Mouse (Mus musculus): ENCODE results near the gene Pkn3. TPM values are rescaled to one million over a fixed set of nuclear protein-coding genes. Genes with fewer than 3 reads are reported as not detected.
"Not testable (repeated sequence)": the region's sequence is repeated elsewhere in the genome, so short reads cannot be mapped to it uniquely, and the experiment has no call there.

Gene Pkn3
- polyA plus RNA-seq, 1 experiment: 8.8 TPM

DNA sequence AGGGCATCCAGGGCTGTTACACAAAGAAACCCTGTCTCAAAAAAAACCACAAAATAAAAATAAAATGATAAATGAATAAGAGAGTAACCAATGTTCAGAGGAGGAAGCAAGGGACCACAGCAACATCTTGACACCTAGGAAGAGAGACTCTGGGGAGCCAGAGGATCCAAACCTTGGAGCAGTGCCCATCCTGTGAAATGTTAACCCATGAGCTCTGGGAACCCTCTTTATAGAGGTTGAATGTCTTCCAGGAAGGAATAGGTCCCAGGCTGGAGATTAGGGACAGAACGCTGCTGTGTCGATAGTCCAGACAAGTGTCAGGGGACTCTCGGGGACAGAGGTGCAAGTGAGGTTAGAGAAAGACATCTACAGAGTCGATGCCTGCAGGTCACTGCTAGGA is 42.8 kb downstream of the Pkn3 start:
- H3K36me3 ChIP-seq (ENCODE audit: control insufficient read depth, insufficient read depth, low read length): no peaks in the 10 kb centered on the region
- H3K27me3 ChIP-seq (ENCODE audit: control insufficient read depth, insufficient read depth, low read length): no peaks in the 10 kb centered on the region
- WGBS: 94% methylated on average over 4 of the region's 4 CpGs
- DNase-seq: no peak
- TF ChIP-seq POLR2A (IDR thresholded peaks at IDR 0.05; ENCODE audit: control insufficient read depth, extremely low read depth, insufficient read depth, low read length, poor library complexity) (no peak), CTCF (IDR thresholded peaks at IDR 0.05; ENCODE audit: borderline replicate concordance, control insufficient read depth, extremely low read depth, insufficient read depth, low read length, poor library complexity) (no peak)
- no peak overlapping the region for H3K4me3 ChIP-seq (ENCODE audit: control insufficient read depth, insufficient read depth, low read length)
- H3K4me1 ChIP-seq (replicated peaks; ENCODE audit: control insufficient read depth, insufficient read depth, low read length): peaks cover 31% of the 10 kb centered on the region
- H3K27ac ChIP-seq (ENCODE audit: control insufficient read depth, insufficient read depth, low read length): peak overlapping the region; percentile 44; the same call in 1 of the 2 replicates

DNA sequence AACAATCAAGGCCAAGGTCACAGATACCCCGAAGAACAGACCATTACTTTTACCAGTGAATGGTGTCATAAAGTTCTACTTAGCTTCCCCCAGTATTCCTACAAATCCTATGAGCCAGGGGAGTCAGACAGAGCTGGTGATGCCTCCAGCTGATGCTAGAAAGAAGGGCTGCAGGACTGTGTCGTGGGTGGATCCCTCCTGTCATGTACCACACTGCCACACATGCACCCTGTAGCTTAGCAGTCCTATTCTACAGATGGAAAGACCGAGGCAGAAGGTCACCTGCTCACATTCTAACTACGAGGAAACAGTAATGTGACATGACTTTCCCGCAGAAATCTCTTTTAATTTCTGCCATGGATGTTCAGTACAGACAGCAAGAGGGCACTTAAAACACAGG is 45.3 kb downstream of the Pkn3 start:
- H3K27me3 ChIP-seq (ENCODE audit: control insufficient read depth, insufficient read depth, low read length): no peaks in the 10 kb centered on the region
- TF ChIP-seq CTCF (IDR thresholded peaks at IDR 0.05; ENCODE audit: borderline replicate concordance, control insufficient read depth, extremely low read depth, insufficient read depth, low read length, poor library complexity): no peak
- no peak for TF ChIP-seq POLR2A (IDR thresholded peaks at IDR 0.05; ENCODE audit: control insufficient read depth, extremely low read depth, insufficient read depth, low read length, poor library complexity)
- no peak overlapping the region for H3K27ac ChIP-seq (ENCODE audit: control insufficient read depth, insufficient read depth, low read length)
- DNase-seq: no peak
- H3K36me3 ChIP-seq (ENCODE audit: control insufficient read depth, insufficient read depth, low read length): no peaks in the 10 kb centered on the region
- no peak overlapping the region for H3K4me3 ChIP-seq (ENCODE audit: control insufficient read depth, insufficient read depth, low read length)
- WGBS: 89% methylated on average over 5 of the region's 5 CpGs
- peaks cover 31% of the 10 kb centered on the region for H3K4me1 ChIP-seq (replicated peaks; ENCODE audit: control insufficient read depth, insufficient read depth, low read length)

- TF ChIP-seq POLR2A (IDR thresholded peaks at IDR 0.05; ENCODE audit: control insufficient read depth, extremely low read depth, insufficient read depth, low read length, poor library complexity): no peak
- no peak for TF ChIP-seq CTCF (IDR thresholded peaks at IDR 0.05; ENCODE audit: borderline replicate concordance, control insufficient read depth, extremely low read depth, insufficient read depth, low read length, poor library complexity)
- peak; percentile 20 for DNase-seq
- H3K36me3 ChIP-seq (ENCODE audit: control insufficient read depth, insufficient read depth, low read length): no peaks in the 10 kb centered on the region
- H3K27me3 ChIP-seq (ENCODE audit: control insufficient read depth, insufficient read depth, low read length): no peaks in the 10 kb centered on the region
- H3K4me1 ChIP-seq (replicated peaks; ENCODE audit: control insufficient read depth, insufficient read depth, low read length): peaks cover 31% of the 10 kb centered on the region
- H3K27ac ChIP-seq (ENCODE audit: control insufficient read depth, insufficient read depth, low read length): peak overlapping the region; percentile 90
- 2% methylated on average over 44 of the region's 44 CpGs for WGBS
- H3K4me3 ChIP-seq (ENCODE audit: control insufficient read depth, insufficient read depth, low read length): peak overlapping the region; percentile 97
Measured at GRCm38 (mm10) chr2:30123729-30124471, 46.4 kb downstream of the Pkn3 start.

GRCm38 (mm10) chr2:30124472-30125274 is 47.2 kb downstream of the Pkn3 start, which contains the start of gene Zer1:
Zer1 (minus strand) TSS chr2:30124585.
- Histone ChIP-seq H3K4me3 (ENCODE audit: control insufficient read depth, insufficient read depth, low read length) (peak within 1 kb of the TSS; percentile 97), H3K27ac (ENCODE audit: control insufficient read depth, insufficient read depth, low read length) (peak within 1 kb of the TSS; percentile 90), H3K36me3 (ENCODE audit: control insufficient read depth, insufficient read depth, low read length) (no peaks in the 10 kb centered on the region), H3K27me3 (ENCODE audit: control insufficient read depth, insufficient read depth, low read length) (no peaks in the 10 kb centered on the region), H3K4me1 (replicated peaks; ENCODE audit: control insufficient read depth, insufficient read depth, low read length) (peaks cover 23% of the 10 kb centered on the region)
- TF ChIP-seq CTCF (IDR thresholded peaks at IDR 0.05; ENCODE audit: borderline replicate concordance, control insufficient read depth, extremely low read depth, insufficient read depth, low read length, poor library complexity) (no peak), POLR2A (IDR thresholded peaks at IDR 0.05; ENCODE audit: control insufficient read depth, extremely low read depth, insufficient read depth, low read length, poor library complexity) (peak; percentile 76)
- peak; percentile 93 for DNase-seq
- WGBS: 10% methylated on average over 31 of the region's 31 CpGs

DNA sequence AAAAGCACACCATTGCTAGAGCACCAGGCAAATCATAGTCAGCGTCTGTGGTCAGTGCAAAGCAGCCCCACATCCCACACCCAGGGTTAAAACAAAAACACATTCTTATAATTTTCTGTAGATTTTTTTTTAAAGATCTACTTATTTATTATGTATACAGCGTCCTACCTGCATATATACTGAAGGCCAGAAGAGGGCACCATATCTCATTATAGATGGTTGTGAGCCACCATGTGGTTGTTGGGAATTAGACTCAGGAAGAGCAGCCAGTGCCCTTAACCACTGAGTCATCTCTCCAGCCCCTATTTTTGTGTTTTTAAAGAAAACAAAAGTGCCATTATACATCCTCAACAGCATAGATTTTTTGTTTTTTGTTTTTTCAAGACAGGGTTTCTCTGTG is 51.3 kb downstream of the Pkn3 start:
- peaks cover 11% of the 10 kb centered on the region for H3K4me1 ChIP-seq (replicated peaks; ENCODE audit: control insufficient read depth, insufficient read depth, low read length)
- peak; percentile 32 for DNase-seq
- no peaks in the 10 kb centered on the region for H3K36me3 ChIP-seq (ENCODE audit: control insufficient read depth, insufficient read depth, low read length)
- no peak overlapping the region for H3K4me3 ChIP-seq (ENCODE audit: control insufficient read depth, insufficient read depth, low read length)
- no peak overlapping the region for H3K27ac ChIP-seq (ENCODE audit: control insufficient read depth, insufficient read depth, low read length)
- TF ChIP-seq CTCF (IDR thresholded peaks at IDR 0.05; ENCODE audit: borderline replicate concordance, control insufficient read depth, extremely low read depth, insufficient read depth, low read length, poor library complexity) (no peak), POLR2A (IDR thresholded peaks at IDR 0.05; ENCODE audit: control insufficient read depth, extremely low read depth, insufficient read depth, low read length, poor library complexity) (no peak)
- 40% methylated on average over 2 of the region's 2 CpGs for WGBS
- H3K27me3 ChIP-seq (ENCODE audit: control insufficient read depth, insufficient read depth, low read length): no peaks in the 10 kb centered on the region

- Histone ChIP-seq H3K4me3 (ENCODE audit: control insufficient read depth, insufficient read depth, low read length) (no peak overlapping the region), H3K27me3 (ENCODE audit: control insufficient read depth, insufficient read depth, low read length) (no peaks in the 10 kb centered on the region), H3K36me3 (ENCODE audit: control insufficient read depth, insufficient read depth, low read length) (no peaks in the 10 kb centered on the region), H3K27ac (ENCODE audit: control insufficient read depth, insufficient read depth, low read length) (no peak overlapping the region), H3K4me1 (replicated peaks; ENCODE audit: control insufficient read depth, insufficient read depth, low read length) (peaks cover 13% of the 10 kb centered on the region)
- no peak for TF ChIP-seq POLR2A (IDR thresholded peaks at IDR 0.05; ENCODE audit: control insufficient read depth, extremely low read depth, insufficient read depth, low read length, poor library complexity)
- TF ChIP-seq CTCF (IDR thresholded peaks at IDR 0.05; ENCODE audit: borderline replicate concordance, control insufficient read depth, extremely low read depth, insufficient read depth, low read length, poor library complexity): no peak
- DNase-seq: no peak
- WGBS: 96% methylated on average over 4 of the region's 4 CpGs
Measured at GRCm38 (mm10) chr2:30130156-30130555, 52.7 kb downstream of the Pkn3 start.

DNA sequence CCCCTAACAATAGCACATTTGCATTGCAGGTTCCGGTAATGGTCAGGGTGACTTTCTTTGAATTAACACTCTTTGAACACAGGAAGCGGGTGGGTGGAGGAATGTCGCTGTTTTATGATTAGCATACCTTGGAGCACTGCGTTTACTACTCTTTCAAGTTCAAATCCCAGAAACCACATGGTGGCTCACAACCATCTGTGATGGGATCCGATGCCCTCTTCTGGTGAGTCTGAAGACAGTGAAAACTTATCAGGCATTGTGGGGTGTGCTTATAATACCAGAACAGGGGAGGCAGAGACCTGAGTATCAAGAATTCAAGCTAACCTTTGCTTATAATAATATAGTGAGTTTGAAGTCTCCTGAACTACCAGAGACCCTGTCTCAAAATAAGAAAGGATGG is 53.8 kb downstream of the Pkn3 start:
- H3K27ac ChIP-seq (ENCODE audit: control insufficient read depth, insufficient read depth, low read length); H3K36me3 ChIP-seq (ENCODE audit: control insufficient read depth, insufficient read depth, low read length); DNase-seq; H3K27me3 ChIP-seq (ENCODE audit: control insufficient read depth, insufficient read depth, low read length); H3K4me3 ChIP-seq (ENCODE audit: control insufficient read depth, insufficient read depth, low read length): not testable (repeated sequence)
- WGBS: 15% methylated on average over 5 of the region's 5 CpGs
- H3K4me1 ChIP-seq (replicated peaks; ENCODE audit: control insufficient read depth, insufficient read depth, low read length): peaks cover 15% of the 10 kb centered on the region

Data from thymus, adult 2 months (tissue).